Mouse (Mus musculus): ENCODE data around the gene Frmd5.

GRCm38 (mm10) chr2:121677649-121677986 lies 129.3 kb downstream of the Frmd5 start:
- TF ChIP-seq CTCF (IDR thresholded peaks at IDR 0.05; ENCODE audit: extremely low read depth, insufficient read depth, insufficient read length, insufficient replicate concordance) (no peak), POLR2A (IDR thresholded peaks at IDR 0.05; ENCODE audit: low read depth, low read length) (no peak)

All from spleen, adult 2 months (tissue).